Mouse (Mus musculus): ENCODE data around the gene Vps45.

Vps45 gene

GRCm38 (mm10) chr3:96038156-96038555, 20.1 kb downstream of the Vps45 start:
- no peak for DNase-seq (ENCODE audit: low spot score in 2 of 2)

DNA sequence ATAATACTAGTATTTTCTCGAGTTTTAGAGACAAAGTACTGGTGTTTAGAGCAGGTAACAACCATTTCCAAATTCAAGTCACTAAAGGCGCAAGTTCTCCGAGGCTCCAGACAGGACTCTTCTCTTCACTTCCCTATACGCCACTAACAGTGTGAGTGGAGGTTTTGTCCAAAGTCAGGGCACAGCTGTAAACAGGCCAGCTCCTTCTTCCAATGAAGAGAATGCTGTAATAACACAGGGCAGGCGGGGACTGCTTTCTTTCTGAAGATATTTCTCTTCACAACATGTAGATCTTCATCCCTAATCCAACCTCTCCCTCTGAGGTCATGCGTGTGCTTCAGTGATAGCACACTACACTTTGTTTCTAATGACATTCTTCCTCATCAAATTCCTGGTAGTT, 21.5 kb downstream of the Vps45 start:
- no peak for DNase-seq (ENCODE audit: low spot score in 2 of 2)

- no peak for DNase-seq (ENCODE audit: low spot score in 2 of 2)
Measured at GRCm38 (mm10) chr3:96033046-96033445, 25.2 kb downstream of the Vps45 start.

- no peak for DNase-seq (ENCODE audit: low spot score in 2 of 2)
Measured at GRCm38 (mm10) chr3:96032652-96033017, 25.6 kb downstream of the Vps45 start.

GRCm38 (mm10) chr3:96031991-96032651, 26.1 kb downstream of the Vps45 start:
- DNase-seq (ENCODE audit: low spot score in 2 of 2): no peak

- no peak for DNase-seq (ENCODE audit: low spot score in 2 of 2)
Measured at GRCm38 (mm10) chr3:96029766-96030165, 28.5 kb downstream of the Vps45 start.

DNA sequence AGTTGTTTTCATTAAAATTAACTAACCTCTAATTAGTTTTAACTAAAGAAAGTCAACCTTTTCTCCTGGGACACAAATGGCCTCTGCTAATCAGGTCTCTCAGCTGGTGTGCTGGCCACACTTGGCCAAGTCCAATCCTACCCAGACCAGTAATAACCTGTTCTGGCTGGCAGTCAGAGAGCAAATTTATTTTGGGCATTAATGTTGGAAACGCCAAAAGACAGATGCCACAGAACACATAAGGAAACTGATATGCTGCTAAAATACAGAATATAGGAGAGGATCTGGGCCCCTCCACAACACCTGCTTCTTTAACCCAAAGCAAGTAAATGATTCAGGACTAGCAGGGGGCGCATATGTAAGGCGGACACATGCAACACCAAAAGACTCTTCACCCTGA, 28.9 kb downstream of the Vps45 start:
- no peak for DNase-seq (ENCODE audit: low spot score in 2 of 2)

DNA sequence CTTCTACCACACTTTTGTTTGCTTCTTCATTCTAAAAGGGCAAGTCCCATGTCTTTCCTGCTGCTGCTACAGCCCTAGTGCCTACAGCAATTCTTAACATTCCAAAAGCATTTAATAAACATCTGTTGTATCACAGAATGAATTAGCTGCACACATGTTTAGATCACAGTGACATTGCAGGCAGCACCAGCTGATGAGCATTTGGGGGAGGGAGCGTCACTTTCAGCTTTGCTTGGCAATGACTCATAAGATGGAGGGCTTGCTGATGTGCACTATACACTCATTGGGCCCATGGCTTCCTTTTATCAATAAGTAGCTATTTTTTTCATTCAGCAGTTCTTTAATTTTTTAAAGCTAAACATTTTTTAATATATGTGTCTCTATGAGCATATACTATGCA, 30.4 kb downstream of the Vps45 start:
- DNase-seq (ENCODE audit: low spot score in 2 of 2): no peak

DNA sequence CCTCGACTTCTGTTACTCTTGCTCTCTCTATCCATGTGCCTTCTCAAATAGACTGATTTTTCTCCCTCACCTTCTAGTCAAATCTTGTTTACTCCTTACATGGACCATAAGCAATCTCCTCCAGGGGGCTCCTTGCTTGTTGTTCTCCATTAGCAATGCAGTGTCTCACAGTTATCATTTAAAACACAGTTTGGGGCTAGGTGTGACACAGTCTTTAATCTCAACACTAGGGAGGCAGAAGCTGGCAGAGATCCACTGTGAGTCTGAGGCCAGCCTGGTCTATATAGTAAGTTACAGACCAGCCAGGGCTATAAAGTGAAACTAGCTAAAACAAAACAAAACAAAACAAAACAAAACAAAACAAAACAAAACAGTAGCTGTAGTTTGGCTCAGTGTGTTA, 31.1 kb downstream of the Vps45 start:
- DNase-seq (ENCODE audit: low spot score in 2 of 2): no peak

DNA sequence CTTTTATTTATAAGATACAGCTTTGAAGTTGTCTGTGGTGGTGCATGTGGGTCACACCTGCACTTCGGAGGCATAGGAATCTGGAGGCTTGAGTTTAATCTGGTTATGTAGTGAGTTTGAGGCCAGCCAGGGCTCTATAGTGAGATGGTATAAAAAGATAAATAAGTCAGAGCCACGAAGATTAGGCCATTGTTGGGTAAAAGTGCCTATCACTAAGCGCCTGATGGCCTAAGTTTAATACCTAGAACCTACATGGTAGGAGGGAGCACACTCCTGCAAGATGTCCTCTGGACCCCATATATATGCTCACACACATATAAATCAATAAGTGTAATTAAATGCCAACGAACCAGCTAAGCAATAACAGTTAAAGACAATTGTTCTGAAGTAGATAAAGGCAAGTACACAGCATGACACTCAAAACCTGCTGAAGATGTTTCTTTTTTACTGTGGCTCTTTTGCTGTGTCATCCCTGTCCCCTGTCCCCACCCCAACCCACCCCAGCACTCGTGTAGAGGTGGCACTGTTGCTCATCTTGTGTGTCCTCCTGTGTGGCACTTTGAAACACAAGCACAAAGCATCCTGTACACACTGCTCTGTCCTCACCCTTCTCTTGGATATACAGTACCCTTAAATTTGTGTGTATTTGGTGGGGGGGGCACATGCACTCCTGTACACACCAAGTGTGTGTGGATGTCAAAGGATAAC, 36.7 kb downstream of the Vps45 start:
- no peak for DNase-seq (ENCODE audit: low spot score in 2 of 2)

- DNase-seq (ENCODE audit: low spot score in 2 of 2): no peak
Measured at GRCm38 (mm10) chr3:96020735-96021134, 37.5 kb downstream of the Vps45 start.

- no peak for DNase-seq (ENCODE audit: low spot score in 2 of 2)
Measured at GRCm38 (mm10) chr3:96017461-96017860, 40.8 kb downstream of the Vps45 start.

- no peak for DNase-seq (ENCODE audit: low spot score in 2 of 2)
Measured at GRCm38 (mm10) chr3:96016257-96016889, 41.9 kb downstream of the Vps45 start.

GRCm38 (mm10) chr3:96015681-96016080, 42.6 kb downstream of the Vps45 start:
- DNase-seq (ENCODE audit: low spot score in 2 of 2): no peak

- DNase-seq (ENCODE audit: low spot score in 2 of 2): no peak
Measured at GRCm38 (mm10) chr3:96012805-96013204, 45.5 kb downstream of the Vps45 start.

- DNase-seq (ENCODE audit: low spot score in 2 of 2): no peak
Measured at GRCm38 (mm10) chr3:96008463-96008862, 49.8 kb downstream of the Vps45 start.

- no peak for DNase-seq (ENCODE audit: low spot score in 2 of 2)
Measured at GRCm38 (mm10) chr3:96001560-96001959, 56.7 kb downstream of the Vps45 start.

DNA sequence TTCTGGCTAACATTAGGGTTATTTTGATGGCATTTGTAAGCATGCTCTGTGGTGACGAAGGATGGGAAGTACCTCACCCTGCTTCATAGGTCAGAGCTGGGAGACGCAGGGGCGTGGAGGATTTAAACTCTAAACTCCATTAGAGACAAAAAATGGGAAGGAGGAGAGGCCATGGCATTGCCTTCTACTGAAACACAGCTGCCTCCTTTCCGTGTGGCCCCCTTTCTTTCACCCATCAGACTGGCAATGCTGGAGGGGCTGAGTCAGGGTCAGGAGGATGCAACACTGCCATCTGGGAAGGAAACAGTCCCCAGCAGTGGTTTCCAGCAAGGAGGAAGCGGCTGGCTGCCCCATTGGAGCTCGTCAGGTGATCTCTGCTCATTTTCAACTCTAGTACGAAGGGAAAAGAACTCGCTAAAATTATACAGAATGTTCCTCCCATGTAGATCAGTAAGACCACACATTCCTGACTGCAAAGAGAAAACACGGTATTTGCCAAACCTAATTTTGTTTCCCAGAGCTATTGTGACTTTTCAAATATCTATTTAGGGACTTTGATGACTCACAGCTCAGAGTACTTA, 57.3 kb downstream of the Vps45 start:
- DNase-seq (ENCODE audit: low spot score in 2 of 2): no peak

DNA sequence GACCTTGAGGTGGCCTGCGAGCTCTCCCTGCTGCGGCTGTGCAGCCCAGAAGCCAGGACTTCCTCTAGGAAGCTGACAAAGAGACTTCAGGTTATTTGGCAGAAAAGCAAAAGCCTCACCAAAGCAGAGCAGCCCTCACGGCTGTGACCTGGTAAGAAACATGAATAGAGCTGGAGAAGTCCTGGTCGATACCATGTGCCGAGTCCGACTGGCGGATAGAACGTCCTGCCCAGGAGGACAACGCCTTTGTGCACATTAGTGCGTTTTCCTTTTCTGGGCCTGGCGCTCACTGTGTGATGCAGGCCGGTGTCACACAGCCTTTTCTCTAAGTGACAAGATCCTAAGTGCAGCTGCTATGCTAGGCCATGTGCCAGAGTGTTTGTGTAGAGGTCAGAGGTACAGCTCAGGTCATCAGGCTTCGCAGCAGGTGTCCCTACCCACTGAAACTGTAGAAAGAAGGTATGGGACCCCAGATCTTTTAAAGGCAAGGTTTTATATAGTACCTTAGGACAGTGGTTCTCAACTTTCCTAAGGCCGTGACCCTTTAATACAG, 58.1 kb downstream of the Vps45 start:
- DNase-seq (ENCODE audit: low spot score in 2 of 2): no peak

- DNase-seq (ENCODE audit: low spot score in 2 of 2): no peak
Measured at GRCm38 (mm10) chr3:95999308-96000079, 58.8 kb downstream of the Vps45 start.

GRCm38 (mm10) chr3:95997203-95997721, 61.0 kb downstream of the Vps45 start:
- DNase-seq (ENCODE audit: low spot score in 2 of 2): no peak

All from frontal cortex, postnatal 25 days (tissue).